Mouse (Mus musculus) T-helper 2 cell (primary cell): ENCODE measurements around the gene Ddx59.

Experiments used
- in situ Hi-C: fragments of 300-600 bp; cut with MboI, MseI; formaldehyde crosslinking; loops from one replicate; pipeline ENCODE4 v1.15.1; 2025; ENCODE audit warnings: high pct_unique_total_duplicates

Gene Ddx59

GRCm38 (mm10) chr1:136449541-136449940, 34.5 kb downstream of the Ddx59 start:
- in situ Hi-C loops = no loop called here

DNA sequence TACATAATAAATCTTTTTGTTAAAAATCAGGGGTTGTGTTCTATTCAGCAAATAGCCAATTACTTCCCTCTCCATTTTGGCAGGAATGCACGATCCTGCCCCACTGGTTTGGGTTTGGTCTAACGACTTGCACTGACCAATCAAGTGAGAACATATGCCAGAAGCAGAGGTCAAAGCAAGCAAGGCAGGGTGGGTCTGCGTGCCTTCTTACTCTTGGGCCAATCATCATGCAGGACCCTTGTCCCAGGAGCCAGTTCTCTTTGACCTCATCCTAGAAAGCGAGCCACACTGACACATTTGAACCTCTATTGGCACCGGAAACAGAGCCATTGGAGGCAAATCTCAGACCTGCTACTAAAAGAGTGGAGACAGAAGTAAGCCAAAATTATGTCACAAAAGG, 35.1 kb downstream of the Ddx59 start:
- in situ Hi-C loops = loop anchor here (10.0 kb wide), 1 partner anchor 275 kb away; no protein-coding TSS in a partner anchor

GRCm38 (mm10) chr1:136452421-136452820, 37.4 kb downstream of the Ddx59 start:
- in situ Hi-C loops = loop anchor here (10.0 kb wide), 1 partner anchor 278 kb away; no protein-coding TSS in a partner anchor

DNA sequence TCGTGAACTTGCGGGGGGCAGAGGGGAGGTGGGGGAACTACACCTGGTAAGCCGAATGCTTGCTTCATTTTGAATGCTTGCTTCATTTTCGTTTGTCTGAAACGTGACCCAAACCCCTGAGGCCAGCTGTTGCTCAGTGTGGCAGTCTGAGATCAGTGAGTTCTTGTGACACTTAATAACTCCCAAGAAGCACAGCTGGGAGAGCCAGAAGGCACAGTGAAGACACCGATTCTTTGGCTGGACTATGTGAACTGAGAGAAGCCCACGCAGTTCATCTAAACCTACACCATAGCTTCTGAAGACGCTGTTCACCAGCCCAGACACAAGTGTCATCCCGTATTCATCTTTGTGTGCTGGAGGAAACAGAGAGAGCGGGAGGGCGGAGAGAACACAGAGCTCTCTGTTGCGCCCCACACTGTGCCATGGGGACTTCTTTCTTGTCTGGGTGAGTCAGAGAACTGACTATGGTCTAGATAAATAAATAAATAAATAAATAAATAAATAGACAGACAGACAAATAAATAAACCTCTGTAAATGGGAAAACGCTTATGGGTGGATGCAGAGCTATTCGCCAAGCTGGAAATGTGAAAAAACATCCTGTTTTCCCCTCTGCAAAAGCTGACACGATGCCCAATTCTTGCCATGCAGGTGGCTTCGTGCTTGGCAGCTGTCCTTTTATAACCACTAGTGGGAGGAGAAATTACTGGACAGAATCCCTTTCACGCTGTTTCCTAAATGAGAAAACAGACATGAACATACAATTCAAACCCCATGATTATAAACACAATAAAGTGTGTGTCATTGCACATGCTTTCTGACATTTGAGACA, 40.9 kb downstream of the Ddx59 start:
- in situ Hi-C loops = loop anchor here (10.0 kb wide), 1 partner anchor 281 kb away; no protein-coding TSS in a partner anchor

GRCm38 (mm10) chr1:136456741-136457140, 41.7 kb downstream of the Ddx59 start:
- in situ Hi-C loops = loop anchor here (10.0 kb wide), 1 partner anchor 282 kb away; no protein-coding TSS in a partner anchor

DNA sequence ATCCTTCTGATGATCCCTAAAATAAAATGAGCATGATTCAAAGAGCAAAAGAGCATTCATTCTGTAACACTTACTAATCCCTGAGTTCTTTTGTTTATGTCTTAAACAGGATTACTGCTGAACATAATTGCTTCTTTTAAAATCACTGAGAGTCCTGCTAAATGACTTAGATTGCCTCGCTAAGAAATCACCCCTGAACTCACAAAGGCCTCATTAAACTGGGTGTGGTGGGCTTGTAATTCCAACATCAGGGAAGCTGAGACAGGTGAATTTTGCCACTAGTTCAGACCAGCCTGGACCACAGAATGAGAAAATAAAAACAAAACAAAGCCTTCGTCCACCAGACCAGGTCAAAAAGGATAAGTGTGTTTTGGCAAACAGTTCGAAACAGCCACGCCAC, 42.3 kb downstream of the Ddx59 start:
- in situ Hi-C loops = loop anchor here (10.0 kb wide), 1 partner anchor 283 kb away; no protein-coding TSS in a partner anchor

GRCm38 (mm10) chr1:136458691-136459245, 43.7 kb downstream of the Ddx59 start:
- in situ Hi-C loops = loop anchor here (10.0 kb wide), 1 partner anchor 284 kb away; no protein-coding TSS in a partner anchor

GRCm38 (mm10) chr1:136462443-136462842, 47.4 kb downstream of the Ddx59 start:
- in situ Hi-C loops = loop anchor here (5.0 kb wide), 1 partner anchor 55 kb away; no protein-coding TSS in a partner anchor

- in situ Hi-C loops = loop anchor here (5.0 kb wide), 1 partner anchor 418 kb away; no protein-coding TSS in a partner anchor
Measured at GRCm38 (mm10) chr1:136465168-136465567, 50.1 kb downstream of the Ddx59 start.

DNA sequence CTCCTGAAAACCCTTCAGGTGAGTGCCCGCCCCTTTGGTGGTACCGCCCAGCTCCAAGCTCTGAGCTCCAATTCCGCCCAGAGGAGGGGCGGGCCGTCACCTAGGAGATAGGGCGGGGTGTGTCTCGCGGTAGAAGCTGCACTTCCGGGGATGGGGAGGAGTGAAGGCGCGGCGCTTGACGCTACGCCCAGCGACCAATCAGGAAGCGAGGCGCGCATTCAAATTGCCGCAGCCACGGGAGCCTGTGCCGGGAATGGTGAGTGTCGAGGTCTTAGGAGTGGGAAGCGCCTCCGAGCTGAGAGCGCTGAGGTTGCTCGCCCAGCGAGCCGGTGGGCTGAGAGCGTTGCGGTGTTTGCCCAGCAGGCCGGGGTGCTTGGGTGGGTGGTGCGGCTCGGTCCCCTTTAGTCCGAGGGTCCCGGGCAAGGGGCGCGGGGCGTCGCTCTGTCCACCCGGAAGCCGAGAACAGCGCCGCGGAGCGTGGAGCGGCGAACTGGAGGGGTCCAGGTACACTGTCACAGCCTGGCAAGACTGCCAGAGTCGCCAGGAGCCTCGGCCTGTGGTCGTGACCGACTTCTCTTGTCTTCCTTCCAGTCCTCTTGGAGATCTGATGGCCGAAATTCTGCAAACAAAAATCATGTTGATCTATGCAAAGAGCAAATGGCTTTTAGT, 51.2 kb downstream of the Ddx59 start, which contains the start of gene Kif14:
TSS of gene Kif14 (plus strand) at position 201 of the 669 bp plus-strand sequence.
- in situ Hi-C loops = loop anchor here (5.0 kb wide), 1 partner anchor 419 kb away; no protein-coding TSS in a partner anchor

- in situ Hi-C loops = loop anchor here (5.0 kb wide), 1 partner anchor 422 kb away; no protein-coding TSS in a partner anchor
Measured at GRCm38 (mm10) chr1:136469408-136469807, 54.3 kb downstream of the Ddx59 start.

GRCm38 (mm10) chr1:136470471-136470870, 55.4 kb downstream of the Ddx59 start:
- in situ Hi-C loops = no loop called here
